Mouse (Mus musculus) lung, embryonic 16.5 days (tissue): ENCODE data around the gene Ptpn12. TPM values are rescaled to one million over a fixed set of nuclear protein-coding genes. Genes with fewer than 3 reads are reported as not detected.

Experiments used
- ATAC-seq: fragments of 200-750 bp; cut with Nextera tagmentation; 2 replicates; pipeline ENCODE4 v1.8.0; 2017; ENCODE audit warnings: low read depth, mild to moderate bottlenecking, moderate library complexity
- H3K27ac ChIP-seq: fragments of 300-500 bp; sonication (generic); 2 replicates; pipeline ENCODE4 v1.5.1; 2014; ENCODE audit warnings: mild to moderate bottlenecking, control low read depth, low read length
- H3K27me3 ChIP-seq: fragments of 300-500 bp; sonication (generic); 2 replicates; pipeline ENCODE4 v1.6.1; 2014; ENCODE audit warnings: low read depth, low read length, mixed read lengths; ENCODE audit not compliant: control insufficient read depth, insufficient read depth
- H3K36me3 ChIP-seq: fragments of 300-500 bp; sonication (generic); 2 replicates; pipeline ENCODE4 v1.6.1; 2014; ENCODE audit warnings: low read length; ENCODE audit not compliant: control insufficient read depth, insufficient read depth
- H3K4me1 ChIP-seq: fragments of 300-500 bp; sonication (generic); replicated peaks from 2 replicates; pipeline ENCODE4 v1.6.1; 2014; ENCODE audit warnings: low read length, mixed read lengths; ENCODE audit not compliant: control insufficient read depth, insufficient read depth
- H3K4me2 ChIP-seq: fragments of 300-500 bp; sonication (generic); 2 replicates; pipeline ENCODE4 v1.6.1; 2014; ENCODE audit warnings: low read depth, low read length, control low read depth
- H3K4me3 ChIP-seq: fragments of 300-500 bp; sonication (generic); 2 replicates; pipeline ENCODE4 v1.5.1; 2014; ENCODE audit warnings: mild to moderate bottlenecking, low read length, control low read depth
- H3K9ac ChIP-seq: fragments of 300-500 bp; sonication (generic); 2 replicates; pipeline ENCODE4 v1.6.1; 2014; ENCODE audit warnings: low read length, control low read depth
- H3K9me3 ChIP-seq: fragments of 300-500 bp; sonication (generic); 2 replicates; pipeline ENCODE4 v1.6.1; 2016; ENCODE audit warnings: low read length; ENCODE audit not compliant: control insufficient read depth
- WGBS: fragments of 180-500 bp; shearing (Covaris S2); extraction: QIAGEN DNeasy Blood & Tissue Kit; methylation state at CpG from one replicate; pipeline ENCODE4 v1.1.7; 2014; 5-methylcytosine and 5-hydroxymethylcytosine counted together
- polyA plus RNA-seq: library from polyadenylated mRNA; unstranded; fragments of >200 nt; fragmentation: Nextera tagmentation; extraction: Ambion mirVana; gene quantifications from 2 replicates; pipeline ENCODE4 v1.2.1, GENCODE M21; 2015

Gene Ptpn12
- polyA plus RNA-seq, 1 experiment from 2014 or later: 29.4 TPM

- no peak overlapping the region for H3K9ac ChIP-seq
- no peaks in the 10 kb centered on the region for H3K9me3 ChIP-seq
- no peak overlapping the region for H3K4me2 ChIP-seq
- ATAC-seq: no peak
- H3K27ac ChIP-seq: no peak overlapping the region
- no peaks in the 10 kb centered on the region for H3K4me1 ChIP-seq
- H3K4me3 ChIP-seq: no peak overlapping the region
- peaks cover 53% of the 10 kb centered on the region for H3K36me3 ChIP-seq
- WGBS: 90% methylated on average over 6 of the region's 6 CpGs
- H3K27me3 ChIP-seq: no peaks in the 10 kb centered on the region
Measured at GRCm38 (mm10) chr5:20997555-20997954, 58.2 kb downstream of the Ptpn12 start.

- 97% methylated on average over 8 of the region's 8 CpGs for WGBS
- no peak overlapping the region for H3K4me2 ChIP-seq
- ATAC-seq: no peak
- H3K4me3 ChIP-seq: no peak overlapping the region
- peaks cover 35% of the 10 kb centered on the region for H3K36me3 ChIP-seq
- H3K9ac ChIP-seq: no peak overlapping the region
- no peaks in the 10 kb centered on the region for H3K4me1 ChIP-seq
- H3K9me3 ChIP-seq: no peaks in the 10 kb centered on the region
- no peaks in the 10 kb centered on the region for H3K27me3 ChIP-seq
- H3K27ac ChIP-seq: no peak overlapping the region
Measured at GRCm38 (mm10) chr5:20990062-20990809, 65.5 kb downstream of the Ptpn12 start.

- Histone ChIP-seq H3K9ac (no peak overlapping the region), H3K4me2 (no peak overlapping the region), H3K27me3 (no peaks in the 10 kb centered on the region), H3K4me1 (no peaks in the 10 kb centered on the region), H3K9me3 (no peaks in the 10 kb centered on the region), H3K4me3 (no peak overlapping the region), H3K36me3 (peaks cover 32% of the 10 kb centered on the region), H3K27ac (no peak overlapping the region)
- WGBS: 93% methylated on average over 8 of the region's 8 CpGs
- no peak for ATAC-seq
Measured at GRCm38 (mm10) chr5:20986271-20986670, 69.4 kb downstream of the Ptpn12 start.

- no peak overlapping the region for H3K27ac ChIP-seq
- no peaks in the 10 kb centered on the region for H3K9me3 ChIP-seq
- ATAC-seq: no peak
- no peak overlapping the region for H3K9ac ChIP-seq
- no peaks in the 10 kb centered on the region for H3K4me1 ChIP-seq
- no peak overlapping the region for H3K4me3 ChIP-seq
- H3K27me3 ChIP-seq: no peaks in the 10 kb centered on the region
- H3K4me2 ChIP-seq: no peak overlapping the region
- peaks cover 19% of the 10 kb centered on the region for H3K36me3 ChIP-seq
Measured at GRCm38 (mm10) chr5:20983505-20983904, 72.2 kb downstream of the Ptpn12 start.

GRCm38 (mm10) chr5:20974690-20975089 is 81.0 kb downstream of the Ptpn12 start:
- no peak overlapping the region for H3K4me3 ChIP-seq
- no peaks in the 10 kb centered on the region for H3K36me3 ChIP-seq
- no peak overlapping the region for H3K9ac ChIP-seq
- no peaks in the 10 kb centered on the region for H3K9me3 ChIP-seq
- WGBS: 64% methylated on average over 4 of the region's 4 CpGs
- H3K4me1 ChIP-seq: no peaks in the 10 kb centered on the region
- H3K27ac ChIP-seq: no peak overlapping the region
- H3K4me2 ChIP-seq: no peak overlapping the region
- no peaks in the 10 kb centered on the region for H3K27me3 ChIP-seq
- ATAC-seq: no peak

GRCm38 (mm10) chr5:20973999-20974398 is 81.7 kb downstream of the Ptpn12 start:
- Histone ChIP-seq H3K4me1 (no peaks in the 10 kb centered on the region), H3K27me3 (no peaks in the 10 kb centered on the region), H3K27ac (no peak overlapping the region), H3K9me3 (no peaks in the 10 kb centered on the region), H3K36me3 (no peaks in the 10 kb centered on the region), H3K4me3 (no peak overlapping the region), H3K9ac (no peak overlapping the region), H3K4me2 (no peak overlapping the region)
- 36% methylated on average over 6 of the region's 7 CpGs for WGBS
- no peak for ATAC-seq

GRCm38 (mm10) chr5:20973069-20973468 is 82.6 kb downstream of the Ptpn12 start:
- 73% methylated on average over 5 of the region's 5 CpGs for WGBS
- Histone ChIP-seq H3K4me1 (no peaks in the 10 kb centered on the region), H3K9ac (no peak overlapping the region), H3K4me2 (no peak overlapping the region), H3K27me3 (no peaks in the 10 kb centered on the region), H3K36me3 (no peaks in the 10 kb centered on the region), H3K9me3 (no peaks in the 10 kb centered on the region), H3K4me3 (no peak overlapping the region), H3K27ac (no peak overlapping the region)
- ATAC-seq: no peak

GRCm38 (mm10) chr5:20968963-20969362 is 86.7 kb downstream of the Ptpn12 start:
- H3K36me3 ChIP-seq: no peaks in the 10 kb centered on the region
- H3K27ac ChIP-seq: no peak overlapping the region
- ATAC-seq: no peak
- no peaks in the 10 kb centered on the region for H3K4me1 ChIP-seq
- H3K4me2 ChIP-seq: no peak overlapping the region
- H3K27me3 ChIP-seq: no peaks in the 10 kb centered on the region
- WGBS: 54% methylated on average over 9 of the region's 9 CpGs
- H3K9me3 ChIP-seq: no peaks in the 10 kb centered on the region
- H3K9ac ChIP-seq: no peak overlapping the region
- H3K4me3 ChIP-seq: no peak overlapping the region

GRCm38 (mm10) chr5:20968493-20968892 is 87.2 kb downstream of the Ptpn12 start:
- no peaks in the 10 kb centered on the region for H3K36me3 ChIP-seq
- no peaks in the 10 kb centered on the region for H3K9me3 ChIP-seq
- no peak for ATAC-seq
- no peaks in the 10 kb centered on the region for H3K4me1 ChIP-seq
- H3K27me3 ChIP-seq: no peaks in the 10 kb centered on the region
- no peak overlapping the region for H3K4me3 ChIP-seq
- no peak overlapping the region for H3K9ac ChIP-seq
- WGBS: 63% methylated on average over 9 of the region's 9 CpGs
- H3K27ac ChIP-seq: no peak overlapping the region
- H3K4me2 ChIP-seq: no peak overlapping the region
